Mouse (Mus musculus) small intestine, adult 2 months (tissue): ENCODE measurements around the gene Vti1a.

Source experiments
- CTCF ChIP-seq: fragments of 200-500 bp; IDR thresholded peaks from 2 replicates; pipeline ENCODE4 v1.5.1; 2012; ENCODE audit warnings: low read depth, mild to moderate bottlenecking, control low read depth, inconsistent platforms, low read length, moderate library complexity, mixed read lengths; ENCODE audit not compliant: insufficient replicate concordance, insufficient read length; ENCODE audit errors: extremely low read depth
- POLR2A ChIP-seq: fragments of 200-500 bp; IDR thresholded peaks from 2 replicates; pipeline ENCODE4 v1.6.1; 2012; ENCODE audit warnings: low read depth, mild to moderate bottlenecking, control low read depth, inconsistent platforms, low read length, moderate library complexity

GRCm38 (mm10) chr19:55299378-55299777, 16.7 kb upstream of the Vti1a start:
- TF ChIP-seq CTCF (no peak), POLR2A (no peak)
